Mouse (Mus musculus): Measurements from ENCODE around the gene Chrm2.

Chrm2 gene

GRCm38 (mm10) chr6:36516508-36516907 lies 128.6 kb downstream of the Chrm2 start:
- DNase-seq (ENCODE audit: low read depth, low spot score), result no peak

GRCm38 (mm10) chr6:36517242-36517641 lies 129.4 kb downstream of the Chrm2 start:
- no peak for DNase-seq (ENCODE audit: low read depth, low spot score)

GRCm38 (mm10) chr6:36523599-36523998 lies 135.7 kb downstream of the Chrm2 start:
- DNase-seq (ENCODE audit: low read depth, low spot score), result no peak

GRCm38 (mm10) chr6:36528509-36528908 lies 140.6 kb downstream of the Chrm2 start:
- DNase-seq (ENCODE audit: low read depth, low spot score), result no peak

GRCm38 (mm10) chr6:36541247-36541646 lies 153.4 kb downstream of the Chrm2 start:
- DNase-seq (ENCODE audit: low read depth, low spot score), result no peak

- no peak for DNase-seq (ENCODE audit: low read depth, low spot score)
These were observed 179.0 kb downstream of the Chrm2 start for GRCm38 (mm10) chr6:36566886-36567285.

Data from CD4-positive, CD25-positive, alpha-beta regulatory T cell, adult 2 months (primary cell).